Mouse (Mus musculus) T-helper 1 cell (primary cell): Measurements from ENCODE around the gene Slc15a1.
"Not testable (repeated sequence)": the region's sequence is repeated elsewhere in the genome, so short reads cannot be mapped to it uniquely, and the experiment has no call there.

Source experiments
- in situ Hi-C: fragments of 300-600 bp; cut with MboI, MseI; formaldehyde crosslinking; loops from one replicate; pipeline ENCODE4 v1.15.1; 2025; ENCODE audit warnings: high pct_unique_total_duplicates

The Slc15a1 gene

GRCm38 (mm10) chr14:121413726-121414125, 91.3 kb downstream of the Slc15a1 start:
- in situ Hi-C loops = not testable (repeated sequence)
